Mouse (Mus musculus) heart, embryonic 15.5 days (tissue): Measurements from ENCODE around the gene Bbs12. TPM values are rescaled to one million over a fixed set of nuclear protein-coding genes. Genes with fewer than 3 reads are reported as not detected.

Source experiments
- ATAC-seq: fragments of 200-750 bp; cut with Nextera tagmentation; replicated peaks from 2 replicates; pipeline ENCODE4 v1.8.0; 2017; ENCODE audit warnings: low read depth, moderate TSS enrichment; ENCODE audit not compliant: insufficient number of reproducible peaks, insufficient read depth, low FRiP score
- H3K27ac ChIP-seq: fragments of 300-500 bp; sonication (generic); 2 replicates; pipeline ENCODE4 v1.5.1; 2015; ENCODE audit warnings: mild to moderate bottlenecking, inconsistent platforms
- H3K27me3 ChIP-seq: fragments of 300-500 bp; sonication (generic); 2 replicates; pipeline ENCODE4 v1.6.1; 2015; ENCODE audit warnings: inconsistent platforms
- H3K36me3 ChIP-seq: fragments of 300-500 bp; sonication (generic); 2 replicates; pipeline ENCODE4 v1.6.1; 2015; ENCODE audit warnings: mild to moderate bottlenecking, inconsistent platforms
- H3K4me1 ChIP-seq: fragments of 300-500 bp; sonication (generic); replicated peaks from 2 replicates; pipeline ENCODE4 v1.6.1; 2015; ENCODE audit warnings: inconsistent platforms
- H3K4me2 ChIP-seq: fragments of 300-500 bp; sonication (generic); 2 replicates; pipeline ENCODE4 v1.6.1; 2015; ENCODE audit warnings: inconsistent platforms, mild to moderate bottlenecking, moderate library complexity
- H3K4me3 ChIP-seq: fragments of 300-500 bp; sonication (generic); 2 replicates; pipeline ENCODE4 v1.5.1; 2015; ENCODE audit warnings: mild to moderate bottlenecking, inconsistent platforms
- H3K9ac ChIP-seq: fragments of 300-500 bp; sonication (generic); 2 replicates; pipeline ENCODE4 v1.6.1; 2015; ENCODE audit warnings: mild to moderate bottlenecking, inconsistent platforms
- H3K9me3 ChIP-seq: fragments of 300-500 bp; sonication (generic); replicated peaks from 2 replicates; pipeline ENCODE4 v1.6.1; 2016; ENCODE audit warnings: inconsistent platforms
- WGBS: fragments of 180-500 bp; shearing (Covaris S2); methylation state at CpG from one replicate; pipeline ENCODE4 v1.1.7; 2015; ENCODE audit warnings: mixed read lengths; 5-methylcytosine and 5-hydroxymethylcytosine counted together
- polyA plus RNA-seq: library from polyadenylated mRNA; unstranded; fragments of >200 nt; fragmentation: Nextera tagmentation; extraction: Ambion mirVana; gene quantifications from 2 replicates; pipeline ENCODE4 v1.2.1, GENCODE M21; 2015

Gene Bbs12
- polyA plus RNA-seq, 1 experiment from 2014 or later = 4.5 TPM

GRCm38 (mm10) chr3:37326627-37327026 is 14.3 kb downstream of the Bbs12 start:
- no peak overlapping the region for H3K9ac ChIP-seq
- no peaks in the 10 kb centered on the region for H3K27me3 ChIP-seq
- no peak overlapping the region for H3K27ac ChIP-seq
- H3K9me3 ChIP-seq = no peaks in the 10 kb centered on the region
- no peak overlapping the region for H3K4me2 ChIP-seq
- no peak for ATAC-seq
- no peaks in the 10 kb centered on the region for H3K4me1 ChIP-seq
- WGBS = 59% methylated on average over 3 of the region's 3 CpGs
- no peaks in the 10 kb centered on the region for H3K36me3 ChIP-seq
- no peak overlapping the region for H3K4me3 ChIP-seq

- Histone ChIP-seq H3K27me3 (no peaks in the 10 kb centered on the region), H3K4me1 (no peaks in the 10 kb centered on the region), H3K9ac (no peak overlapping the region), H3K4me2 (no peak overlapping the region), H3K36me3 (no peaks in the 10 kb centered on the region), H3K27ac (no peak overlapping the region), H3K9me3 (no peaks in the 10 kb centered on the region), H3K4me3 (no peak overlapping the region)
- no peak for ATAC-seq
- WGBS = 64% methylated on average over 2 of the region's 2 CpGs
Measured at GRCm38 (mm10) chr3:37328489-37328888, 16.1 kb downstream of the Bbs12 start.

- no peak overlapping the region for H3K4me3 ChIP-seq
- H3K9ac ChIP-seq = no peak overlapping the region
- H3K9me3 ChIP-seq = no peaks in the 10 kb centered on the region
- 88% methylated on average over 1 of the region's 1 CpGs for WGBS
- no peak overlapping the region for H3K27ac ChIP-seq
- ATAC-seq = no peak
- no peaks in the 10 kb centered on the region for H3K36me3 ChIP-seq
- no peaks in the 10 kb centered on the region for H3K27me3 ChIP-seq
- no peaks in the 10 kb centered on the region for H3K4me1 ChIP-seq
- H3K4me2 ChIP-seq = no peak overlapping the region
Measured at GRCm38 (mm10) chr3:37329963-37330362, 17.6 kb downstream of the Bbs12 start.

GRCm38 (mm10) chr3:37331999-37332449 is 19.7 kb downstream of the Bbs12 start:
- Histone ChIP-seq H3K4me1 (no peaks in the 10 kb centered on the region), H3K9ac (no peak overlapping the region), H3K27me3 (no peaks in the 10 kb centered on the region), H3K36me3 (no peaks in the 10 kb centered on the region), H3K4me3 (no peak overlapping the region), H3K4me2 (no peak overlapping the region), H3K9me3 (no peaks in the 10 kb centered on the region), H3K27ac (no peak overlapping the region)
- whole genome bisulfite sequencing = 53% methylated on average over 6 of the region's 6 CpGs
- ATAC-seq = no peak

GRCm38 (mm10) chr3:37334053-37334452 is 21.7 kb downstream of the Bbs12 start:
- ATAC-seq = no peak
- Histone ChIP-seq H3K36me3 (no peaks in the 10 kb centered on the region), H3K4me2 (no peak overlapping the region), H3K4me3 (no peak overlapping the region), H3K4me1 (no peaks in the 10 kb centered on the region), H3K27me3 (no peaks in the 10 kb centered on the region), H3K9me3 (no peaks in the 10 kb centered on the region), H3K9ac (no peak overlapping the region), H3K27ac (no peak overlapping the region)
- 81% methylated on average over 4 of the region's 4 CpGs for WGBS

- no peak overlapping the region for H3K4me2 ChIP-seq
- no peaks in the 10 kb centered on the region for H3K4me1 ChIP-seq
- no peak overlapping the region for H3K9ac ChIP-seq
- no peaks in the 10 kb centered on the region for H3K9me3 ChIP-seq
- WGBS = 57% methylated on average over 5 of the region's 5 CpGs
- ATAC-seq = no peak
- H3K36me3 ChIP-seq = no peaks in the 10 kb centered on the region
- H3K27me3 ChIP-seq = no peaks in the 10 kb centered on the region
- no peak overlapping the region for H3K27ac ChIP-seq
- H3K4me3 ChIP-seq = no peak overlapping the region
Measured at GRCm38 (mm10) chr3:37341110-37341509, 28.8 kb downstream of the Bbs12 start.

- H3K36me3 ChIP-seq = no peaks in the 10 kb centered on the region
- H3K4me2 ChIP-seq = no peak overlapping the region
- H3K27ac ChIP-seq = no peak overlapping the region
- H3K4me3 ChIP-seq = no peak overlapping the region
- ATAC-seq = no peak
- H3K9me3 ChIP-seq = no peaks in the 10 kb centered on the region
- H3K4me1 ChIP-seq = peaks cover 2% of the 10 kb centered on the region
- H3K9ac ChIP-seq = no peak overlapping the region
- 47% methylated on average over 5 of the region's 5 CpGs for WGBS
- H3K27me3 ChIP-seq = peaks cover 5% of the 10 kb centered on the region
Measured at GRCm38 (mm10) chr3:37342811-37343210, 30.5 kb downstream of the Bbs12 start.

- no peak for ATAC-seq
- WGBS = 35% methylated on average over 9 of the region's 9 CpGs
- no peaks in the 10 kb centered on the region for H3K9me3 ChIP-seq
- H3K36me3 ChIP-seq = no peaks in the 10 kb centered on the region
- no peak overlapping the region for H3K9ac ChIP-seq
- peak overlapping the region; percentile 75 for H3K4me3 ChIP-seq
- H3K27ac ChIP-seq = no peak overlapping the region
- H3K4me1 ChIP-seq = peaks cover 14% of the 10 kb centered on the region
- H3K27me3 ChIP-seq = peaks cover 25% of the 10 kb centered on the region
- H3K4me2 ChIP-seq = peak overlapping the region; percentile 99
Measured at GRCm38 (mm10) chr3:37347671-37348070, 35.3 kb downstream of the Bbs12 start.

- ATAC-seq = peak; percentile 71
- 1% methylated on average over 74 of the region's 75 CpGs for WGBS
Measured at GRCm38 (mm10) chr3:37348221-37349165, 36.1 kb downstream of the Bbs12 start, which contains the start of gene Fgf2. Fgf2 (plus strand) TSS chr3:37348346.

GRCm38 (mm10) chr3:37349166-37349548 is 36.8 kb downstream of the Bbs12 start:
- Histone ChIP-seq H3K9ac (no peak overlapping the region), H3K27ac (no peak overlapping the region), H3K4me2 (peak overlapping the region; percentile 99), H3K27me3 (peaks cover 25% of the 10 kb centered on the region), H3K4me3 (peak overlapping the region; percentile 75), H3K4me1 (peaks cover 16% of the 10 kb centered on the region), H3K36me3 (no peaks in the 10 kb centered on the region), H3K9me3 (no peaks in the 10 kb centered on the region)
- ATAC-seq = no peak
- WGBS = 16% methylated on average over 8 of the region's 8 CpGs

More at GRCm38 (mm10) chr3:37348221-37349165, 36.1 kb downstream of the Bbs12 start, which contains the start of gene Fgf2:
- Histone ChIP-seq H3K4me1 (peaks cover 14% of the 10 kb centered on the region), H3K9ac (peak within 1 kb of the TSS; percentile 68), H3K27me3 (peaks cover 25% of the 10 kb centered on the region), H3K36me3 (no peaks in the 10 kb centered on the region), H3K9me3 (no peaks in the 10 kb centered on the region), H3K4me2 (peak within 1 kb of the TSS; percentile 99), H3K27ac (peak within 1 kb of the TSS; percentile 52), H3K4me3 (peak within 1 kb of the TSS; percentile 75)

GRCm38 (mm10) chr3:37350386-37350785 is 38.0 kb downstream of the Bbs12 start:
- ATAC-seq = no peak
- Histone ChIP-seq H3K36me3 (no peaks in the 10 kb centered on the region), H3K9ac (no peak overlapping the region), H3K4me1 (peaks cover 19% of the 10 kb centered on the region), H3K4me3 (no peak overlapping the region), H3K27me3 (peaks cover 25% of the 10 kb centered on the region), H3K27ac (no peak overlapping the region), H3K9me3 (no peaks in the 10 kb centered on the region), H3K4me2 (no peak overlapping the region)
- WGBS = 49% methylated on average over 7 of the region's 7 CpGs
